In genomic region chr14:23509792-23510191, GRCm38 (mm10) we compare ENCODE assay signal across 18 mouse cellular contexts.
A peak's percentile ranks its signal among the peaks of the same experiment; 100 is the strongest.
DNase-seq lines count a peak whose midpoint lies in the region; ATAC-seq lines count a peak whose summit lies in the region.
"Had no signal": no experiment of that assay in that cellular context is flagged by ENCODE, and none has a peak within 500 bp of the region (broad histone marks: within the 10 kb centered on the region; RNA-seq: fewer than 3 reads in every experiment).

No protein-coding gene starts in this region.

- WGBS in neural tube, embryonic 13.5 days, result 76% methylated on average over 5 of the region's 5 CpGs
- WGBS in neural tube, embryonic 15.5 days, result 69% methylated on average over 5 of the region's 5 CpGs
- WGBS in intestine, embryonic 16.5 days, result 71% methylated on average over 5 of the region's 5 CpGs

- H3K27me3 ChIP-seq in neural tube, embryonic 13.5 days, result no peaks in the 10 kb centered on the region
- H3K27me3 ChIP-seq in neural tube, embryonic 15.5 days (replicated peaks), result no peaks in the 10 kb centered on the region
- no peaks in the 10 kb centered on the region for H3K27me3 ChIP-seq in intestine, embryonic 16.5 days (replicated peaks; ENCODE audit: control insufficient read depth, insufficient read depth, low read length)
- H3K27me3 ChIP-seq: embryonic facial prominence, embryonic 12.5 days; forebrain, embryonic 13.5 days; forebrain, embryonic 15.5 days had no signal

- ATAC-seq in neural tube, embryonic 13.5 days (ENCODE audit: low read depth), result 0 out of 2 replicates have a peak, but pooled peaks have one; percentile 15
- no peak for ATAC-seq in neural tube, embryonic 15.5 days (ENCODE audit: low FRiP score)
- peak; percentile 86 for ATAC-seq in intestine, embryonic 16.5 days
- ATAC-seq: forebrain, embryonic 13.5 days; forebrain, embryonic 15.5 days; forebrain, postnatal 0 days had no signal

- H3K9ac ChIP-seq in neural tube, embryonic 13.5 days, result no peak overlapping the region
- H3K9ac ChIP-seq in neural tube, embryonic 15.5 days (replicated peaks), result no peak overlapping the region
- no peak overlapping the region for H3K9ac ChIP-seq in intestine, embryonic 16.5 days (ENCODE audit: low read depth, low read length)
- H3K9ac ChIP-seq: embryonic facial prominence, embryonic 12.5 days; forebrain, embryonic 13.5 days; forebrain, embryonic 15.5 days; forebrain, postnatal 0 days had no signal

- H3K4me3 ChIP-seq in neural tube, embryonic 13.5 days, result no peak overlapping the region
- no peak overlapping the region for H3K4me3 ChIP-seq in neural tube, embryonic 15.5 days (replicated peaks)
- H3K4me3 ChIP-seq in intestine, embryonic 16.5 days (ENCODE audit: low read length), result no peak overlapping the region
- H3K4me3 ChIP-seq: embryonic facial prominence, embryonic 10.5 days; embryonic facial prominence, embryonic 12.5 days; forebrain, embryonic 13.5 days; forebrain, embryonic 15.5 days had no signal

- DNase-seq in frontal cortex, postnatal 10 days (ENCODE audit: low spot score in 2 of 2), result no peak
- no peak for DNase-seq in c-Kit-positive CD71-positive TER-119-positive erythroid progenitor cells, embryonic 14.5 days (ENCODE audit: low spot score)
- DNase-seq: adrenal gland, adult 2 months; adrenal gland, postnatal 10 days; adrenal gland, postnatal 25 days; cerebellum, adult 11-12 months; cerebellum, adult 2 months; cerebellum, adult 9-10 months; cerebellum, postnatal 10 days; cerebellum, postnatal 25 days; forebrain, postnatal 0 days had no signal

- H3K4me2 ChIP-seq in neural tube, embryonic 13.5 days, result no peak overlapping the region
- no peak overlapping the region for H3K4me2 ChIP-seq in neural tube, embryonic 15.5 days
- no peak overlapping the region for H3K4me2 ChIP-seq in intestine, embryonic 16.5 days (ENCODE audit: low read depth, low read length)
- H3K4me2 ChIP-seq: embryonic facial prominence, embryonic 12.5 days; forebrain, embryonic 13.5 days; forebrain, embryonic 15.5 days had no signal

- peaks cover 21% of the 10 kb centered on the region for H3K4me1 ChIP-seq in neural tube, embryonic 13.5 days (replicated peaks)
- 0 out of 2 replicates have a peak, but pooled peaks cover 3% of the 10 kb centered on the region for H3K4me1 ChIP-seq in neural tube, embryonic 15.5 days
- H3K4me1 ChIP-seq in intestine, embryonic 16.5 days (ENCODE audit: control insufficient read depth, insufficient read depth, low read length), result no peaks in the 10 kb centered on the region
- H3K4me1 ChIP-seq: embryonic facial prominence, embryonic 10.5 days; embryonic facial prominence, embryonic 12.5 days; forebrain, embryonic 13.5 days; forebrain, embryonic 15.5 days had no signal

- H3K36me3 ChIP-seq in neural tube, embryonic 13.5 days, result no peaks in the 10 kb centered on the region
- peaks cover 9% of the 10 kb centered on the region for H3K36me3 ChIP-seq in neural tube, embryonic 15.5 days
- H3K36me3 ChIP-seq in intestine, embryonic 16.5 days (ENCODE audit: control insufficient read depth, insufficient read depth, low read length), result no peaks in the 10 kb centered on the region
- H3K36me3 ChIP-seq: embryonic facial prominence, embryonic 10.5 days; embryonic facial prominence, embryonic 12.5 days had no signal

- 0 out of 2 replicates have a peak overlapping the region, but pooled peaks have one; percentile 33 for H3K27ac ChIP-seq in neural tube, embryonic 13.5 days (replicated peaks)
- no peak overlapping the region for H3K27ac ChIP-seq in neural tube, embryonic 15.5 days (replicated peaks)
- H3K27ac ChIP-seq in intestine, embryonic 16.5 days (ENCODE audit: low read length), result no peak overlapping the region
- H3K27ac ChIP-seq: embryonic facial prominence, embryonic 10.5 days; embryonic facial prominence, embryonic 12.5 days; forebrain, embryonic 13.5 days; forebrain, embryonic 15.5 days had no signal

- H3K9me3 ChIP-seq in neural tube, embryonic 13.5 days, result no peaks in the 10 kb centered on the region
- no peaks in the 10 kb centered on the region for H3K9me3 ChIP-seq in neural tube, embryonic 15.5 days (replicated peaks)
- no peaks in the 10 kb centered on the region for H3K9me3 ChIP-seq in intestine, embryonic 16.5 days (ENCODE audit: control insufficient read depth, low read length)
- H3K9me3 ChIP-seq: embryonic facial prominence, embryonic 10.5 days; embryonic facial prominence, embryonic 12.5 days; forebrain, embryonic 13.5 days; forebrain, embryonic 15.5 days had no signal
